Mouse (Mus musculus): ENCODE results near the gene D230025D16Rik. TPM values are rescaled to one million over a fixed set of nuclear protein-coding genes. Genes with fewer than 3 reads are reported as not detected.
A peak's percentile ranks its signal among the peaks of the same experiment; 100 is the strongest.

Gene D230025D16Rik
- polyA plus RNA-seq, 1 experiment from 2014 or later: 27.6 TPM

GRCm38 (mm10) chr8:105280567-105280966, 55.6 kb downstream of the D230025D16Rik start:
- Histone ChIP-seq H3K9ac (replicated peaks; ENCODE audit: low read length) (no peak overlapping the region), H3K27me3 (ENCODE audit: insufficient read depth, low read length) (peaks cover 46% of the 10 kb centered on the region), H3K4me1 (ENCODE audit: insufficient read depth, low read length) (peaks cover 15% of the 10 kb centered on the region), H3K4me2 (replicated peaks; ENCODE audit: low read depth, low read length) (no peak overlapping the region), H3K36me3 (ENCODE audit: insufficient read depth, low read length) (peaks cover 8% of the 10 kb centered on the region), H3K9me3 (ENCODE audit: low read length) (no peaks in the 10 kb centered on the region), H3K27ac (ENCODE audit: low read length) (no peak overlapping the region), H3K4me3 (ENCODE audit: low read length) (no peak overlapping the region)
- WGBS: 81% methylated on average over 3 of the region's 3 CpGs
- ATAC-seq (ENCODE audit: low FRiP score, low TSS enrichment): no peak

- Histone ChIP-seq H3K27ac (ENCODE audit: low read length) (no peak overlapping the region), H3K36me3 (ENCODE audit: insufficient read depth, low read length) (peaks cover 8% of the 10 kb centered on the region), H3K4me1 (ENCODE audit: insufficient read depth, low read length) (peaks cover 5% of the 10 kb centered on the region; the same call in 1 of the 2 replicates), H3K4me2 (replicated peaks; ENCODE audit: low read depth, low read length) (no peak overlapping the region), H3K9me3 (ENCODE audit: low read length) (no peaks in the 10 kb centered on the region), H3K27me3 (ENCODE audit: insufficient read depth, low read length) (peaks cover 34% of the 10 kb centered on the region), H3K9ac (replicated peaks; ENCODE audit: low read length) (no peak overlapping the region), H3K4me3 (ENCODE audit: low read length) (no peak overlapping the region)
- ATAC-seq (ENCODE audit: low FRiP score, low TSS enrichment): no peak
- 87% methylated on average over 12 of the region's 12 CpGs for WGBS
Measured at GRCm38 (mm10) chr8:105281821-105282220, 56.9 kb downstream of the D230025D16Rik start.

- no peak for ATAC-seq (ENCODE audit: low FRiP score, low TSS enrichment)
- H3K4me2 ChIP-seq (replicated peaks; ENCODE audit: low read depth, low read length): no peak overlapping the region
- no peak overlapping the region for H3K4me3 ChIP-seq (ENCODE audit: low read length)
- H3K9me3 ChIP-seq (ENCODE audit: low read length): no peaks in the 10 kb centered on the region
- H3K27ac ChIP-seq (ENCODE audit: low read length): no peak overlapping the region
- WGBS: 93% methylated on average over 4 of the region's 4 CpGs
- peaks cover 8% of the 10 kb centered on the region for H3K36me3 ChIP-seq (ENCODE audit: insufficient read depth, low read length)
- peaks cover 29% of the 10 kb centered on the region for H3K27me3 ChIP-seq (ENCODE audit: insufficient read depth, low read length)
- H3K9ac ChIP-seq (replicated peaks; ENCODE audit: low read length): no peak overlapping the region
- peaks cover 5% of the 10 kb centered on the region; the same call in 1 of the 2 replicates for H3K4me1 ChIP-seq (ENCODE audit: insufficient read depth, low read length)
Measured at GRCm38 (mm10) chr8:105282239-105282638, 57.3 kb downstream of the D230025D16Rik start.

- Histone ChIP-seq H3K4me1 (ENCODE audit: insufficient read depth, low read length) (peaks cover 5% of the 10 kb centered on the region; the same call in 1 of the 2 replicates), H3K36me3 (ENCODE audit: insufficient read depth, low read length) (peaks cover 8% of the 10 kb centered on the region), H3K27me3 (ENCODE audit: insufficient read depth, low read length) (peaks cover 21% of the 10 kb centered on the region), H3K9me3 (ENCODE audit: low read length) (no peaks in the 10 kb centered on the region), H3K4me2 (replicated peaks; ENCODE audit: low read depth, low read length) (no peak overlapping the region), H3K9ac (replicated peaks; ENCODE audit: low read length) (no peak overlapping the region), H3K4me3 (ENCODE audit: low read length) (no peak overlapping the region), H3K27ac (ENCODE audit: low read length) (no peak overlapping the region)
- WGBS: 31% methylated on average over 23 of the region's 23 CpGs
- 0 out of 2 replicates have a peak, but pooled peaks have one; percentile 32 for ATAC-seq (ENCODE audit: low FRiP score, low TSS enrichment)
Measured at GRCm38 (mm10) chr8:105283074-105283473, 58.1 kb downstream of the D230025D16Rik start.

GRCm38 (mm10) chr8:105285514-105285913, 60.6 kb downstream of the D230025D16Rik start:
- H3K4me3 ChIP-seq (ENCODE audit: low read length): no peak overlapping the region
- H3K9me3 ChIP-seq (ENCODE audit: low read length): no peaks in the 10 kb centered on the region
- H3K27ac ChIP-seq (ENCODE audit: low read length): no peak overlapping the region
- ATAC-seq (ENCODE audit: low FRiP score, low TSS enrichment): no peak
- H3K4me1 ChIP-seq (ENCODE audit: insufficient read depth, low read length): peaks cover 17% of the 10 kb centered on the region
- peaks cover 8% of the 10 kb centered on the region for H3K36me3 ChIP-seq (ENCODE audit: insufficient read depth, low read length)
- no peak overlapping the region for H3K9ac ChIP-seq (replicated peaks; ENCODE audit: low read length)
- no peak overlapping the region for H3K4me2 ChIP-seq (replicated peaks; ENCODE audit: low read depth, low read length)
- H3K27me3 ChIP-seq (ENCODE audit: insufficient read depth, low read length): peaks cover 8% of the 10 kb centered on the region
- WGBS: 54% methylated on average over 12 of the region's 12 CpGs

GRCm38 (mm10) chr8:105286907-105287306, 62.0 kb downstream of the D230025D16Rik start:
- WGBS: 86% methylated on average over 4 of the region's 4 CpGs

GRCm38 (mm10) chr8:105288231-105288630, 63.3 kb downstream of the D230025D16Rik start:
- 86% methylated on average over 5 of the region's 5 CpGs for WGBS
- H3K4me1 ChIP-seq (ENCODE audit: insufficient read depth, low read length): peaks cover 20% of the 10 kb centered on the region
- H3K27me3 ChIP-seq (ENCODE audit: insufficient read depth, low read length): peaks cover 11% of the 10 kb centered on the region
- H3K9ac ChIP-seq (replicated peaks; ENCODE audit: low read length): no peak overlapping the region
- H3K36me3 ChIP-seq (ENCODE audit: insufficient read depth, low read length): no peaks in the 10 kb centered on the region; the same call in 1 of the 2 replicates
- no peak overlapping the region for H3K4me3 ChIP-seq (ENCODE audit: low read length)
- no peak overlapping the region for H3K27ac ChIP-seq (ENCODE audit: low read length)
- no peak for ATAC-seq (ENCODE audit: low FRiP score, low TSS enrichment)
- no peaks in the 10 kb centered on the region for H3K9me3 ChIP-seq (ENCODE audit: low read length)
- H3K4me2 ChIP-seq (replicated peaks; ENCODE audit: low read depth, low read length): peak overlapping the region; percentile 91; the same call in 1 of the 2 replicates

More at GRCm38 (mm10) chr8:105286907-105287306, 62.0 kb downstream of the D230025D16Rik start:
- Histone ChIP-seq H3K27ac (ENCODE audit: low read length) (no peak overlapping the region), H3K27me3 (ENCODE audit: insufficient read depth, low read length) (peaks cover 11% of the 10 kb centered on the region), H3K9ac (replicated peaks; ENCODE audit: low read length) (no peak overlapping the region), H3K9me3 (ENCODE audit: low read length) (no peaks in the 10 kb centered on the region), H3K4me3 (ENCODE audit: low read length) (no peak overlapping the region), H3K4me1 (ENCODE audit: insufficient read depth, low read length) (peaks cover 20% of the 10 kb centered on the region), H3K36me3 (ENCODE audit: insufficient read depth, low read length) (peaks cover 3% of the 10 kb centered on the region), H3K4me2 (replicated peaks; ENCODE audit: low read depth, low read length) (no peak overlapping the region)
- ATAC-seq (ENCODE audit: low FRiP score, low TSS enrichment): no peak

- Histone ChIP-seq H3K4me2 (replicated peaks; ENCODE audit: low read depth, low read length) (peak overlapping the region; percentile 91), H3K36me3 (ENCODE audit: insufficient read depth, low read length) (no peaks in the 10 kb centered on the region; the same call in 1 of the 2 replicates), H3K27ac (ENCODE audit: low read length) (peak overlapping the region; percentile 84), H3K4me3 (ENCODE audit: low read length) (peak overlapping the region; percentile 64), H3K4me1 (ENCODE audit: insufficient read depth, low read length) (peaks cover 20% of the 10 kb centered on the region), H3K27me3 (ENCODE audit: insufficient read depth, low read length) (peaks cover 11% of the 10 kb centered on the region), H3K9ac (replicated peaks; ENCODE audit: low read length) (peak overlapping the region; percentile 72), H3K9me3 (ENCODE audit: low read length) (no peaks in the 10 kb centered on the region)
- peak; percentile 88 for ATAC-seq (ENCODE audit: low FRiP score, low TSS enrichment)
- WGBS: under 1% methylated on average over 53 of the region's 53 CpGs
Measured at GRCm38 (mm10) chr8:105288958-105289732, 64.2 kb downstream of the D230025D16Rik start.

- Histone ChIP-seq H3K4me2 (replicated peaks; ENCODE audit: low read depth, low read length) (peak within 1 kb of the TSS; percentile 91), H3K4me1 (ENCODE audit: insufficient read depth, low read length) (peaks cover 20% of the 10 kb centered on the region), H3K27ac (ENCODE audit: low read length) (peak within 1 kb of the TSS; percentile 84), H3K4me3 (ENCODE audit: low read length) (peak within 1 kb of the TSS; percentile 64), H3K36me3 (ENCODE audit: insufficient read depth, low read length) (no peaks in the 10 kb centered on the region), H3K9me3 (ENCODE audit: low read length) (no peaks in the 10 kb centered on the region), H3K27me3 (ENCODE audit: insufficient read depth, low read length) (peaks cover 11% of the 10 kb centered on the region), H3K9ac (replicated peaks; ENCODE audit: low read length) (peak within 1 kb of the TSS; percentile 72)
- WGBS: 1% methylated on average over 43 of the region's 43 CpGs
- ATAC-seq (ENCODE audit: low FRiP score, low TSS enrichment): peak; percentile 24
Measured at GRCm38 (mm10) chr8:105289805-105290460, 65.0 kb downstream of the D230025D16Rik start, which contains the start of gene 4931428F04Rik. TSS of gene 4931428F04Rik (minus strand) at chr8:105289864.
